Mouse (Mus musculus): Measurements from ENCODE around the gene Wdr47.

DNA sequence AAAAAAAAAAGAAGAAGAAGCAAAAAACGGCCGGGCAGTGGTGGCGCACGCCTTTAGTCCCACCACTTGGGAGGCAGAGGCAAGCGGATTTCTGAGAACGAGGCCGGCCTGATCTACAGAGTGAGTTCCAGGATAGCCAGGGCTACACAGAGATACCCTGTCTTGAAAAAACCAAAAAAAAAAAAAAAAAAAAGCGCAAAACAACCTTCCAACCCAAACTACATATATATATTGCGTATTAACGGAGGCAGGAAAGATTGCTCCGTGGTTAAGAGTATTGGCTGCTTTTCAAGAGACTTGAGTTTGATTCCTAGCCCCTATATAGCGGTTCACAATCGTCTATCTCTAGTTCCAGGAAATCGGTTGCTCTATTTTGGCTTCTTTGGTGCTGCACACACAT lies 20.3 kb upstream of the Wdr47 start:
- no peak for TF ChIP-seq POLR2A (IDR thresholded peaks at IDR 0.05; ENCODE audit: control insufficient read depth in 1 of 2, insufficient read depth in 1 of 2, low read depth in 1 of 2, low read length in 2 of 2, poor library complexity in 1 of 2)
- TF ChIP-seq CTCF (IDR thresholded peaks at IDR 0.05 in 2 of 3, conservative IDR thresholded peaks at IDR 0.05 in 1 of 3; ENCODE audit: control insufficient read depth in 1 of 3, insufficient read depth in 1 of 3, low read depth in 2 of 3, low read length in 3 of 3, poor library complexity in 1 of 3, severe bottlenecking in 1 of 3) = no peak
- TF ChIP-seq ZNF384 (IDR thresholded peaks at IDR 0.05; ENCODE audit: low read depth, low read length) = peak; percentile 65
- TF ChIP-seq POLR2AphosphoS5 (IDR thresholded peaks at IDR 0.05; ENCODE audit: borderline replicate concordance, low read depth, low read length) = no peak
- TF ChIP-seq POLR2AphosphoS2 (IDR thresholded peaks at IDR 0.05; ENCODE audit: low read length) = no peak
- TF ChIP-seq TBP (IDR thresholded peaks at IDR 0.05; ENCODE audit: low read depth, low read length) = no peak
- TF ChIP-seq SMC3 (IDR thresholded peaks at IDR 0.05; ENCODE audit: low read depth, low read length) = no peak
- no peak for TF ChIP-seq RCOR1 (IDR thresholded peaks at IDR 0.05; ENCODE audit: low read depth, low read length)
- no peak for TF ChIP-seq E2F4 (IDR thresholded peaks at IDR 0.05; ENCODE audit: borderline replicate concordance, low read depth, low read length)
- TF ChIP-seq EP300 (IDR thresholded peaks at IDR 0.05; ENCODE audit: low read depth in 1 of 2, low read length in 2 of 2) = no peak
- no peak for TF ChIP-seq UBTF (IDR thresholded peaks at IDR 0.05; ENCODE audit: borderline replicate concordance, insufficient read depth, low read depth, low read length)
- TF ChIP-seq USF2 (IDR thresholded peaks at IDR 0.05; ENCODE audit: borderline replicate concordance in 1 of 2, insufficient read depth in 1 of 2, low read depth in 1 of 2, low read length in 2 of 2) = no peak

Data from MEL (cell line).